Mouse (Mus musculus) layer of hippocampus, adult 9-11 months (tissue): Measurements from ENCODE around the gene Sh3d21.
"Not testable (repeated sequence)": the region's sequence is repeated elsewhere in the genome, so short reads cannot be mapped to it uniquely, and the experiment has no call there.

Experiments used
- DNase-seq: peaks from one replicate; pipeline ENCODE4 v3.0.0; 2022

Sh3d21 gene

GRCm38 (mm10) chr4:126163067-126163659 is at the start of gene Sh3d21:
Gene Sh3d21, minus strand, starts transcription at chr4:126163491.
- no peak for DNase-seq

GRCm38 (mm10) chr4:126207081-126207480 is 43.8 kb upstream of the Sh3d21 start:
- DNase-seq = no peak

- no peak for DNase-seq
These were observed 42.1 kb upstream of the Sh3d21 start for GRCm38 (mm10) chr4:126205386-126205785.

- DNase-seq = no peak
These were observed 41.5 kb upstream of the Sh3d21 start for GRCm38 (mm10) chr4:126204661-126205230.

GRCm38 (mm10) chr4:126204016-126204415 is 40.7 kb upstream of the Sh3d21 start:
- no peak for DNase-seq

GRCm38 (mm10) chr4:126203336-126203895 is 40.1 kb upstream of the Sh3d21 start:
- no peak for DNase-seq

GRCm38 (mm10) chr4:126202303-126203181 is 39.3 kb upstream of the Sh3d21 start, which contains the start of gene Thrap3:
Gene Thrap3, minus strand, starts transcription at chr4:126202760.
- DNase-seq = peak; percentile 99

- no peak for DNase-seq
These were observed 38.4 kb upstream of the Sh3d21 start for GRCm38 (mm10) chr4:126201514-126202302.

- DNase-seq = no peak
These were observed 37.4 kb upstream of the Sh3d21 start for GRCm38 (mm10) chr4:126200656-126201055.

- DNase-seq = no peak
These were observed 36.7 kb upstream of the Sh3d21 start for GRCm38 (mm10) chr4:126200036-126200435.

GRCm38 (mm10) chr4:126199556-126199955 is 36.3 kb upstream of the Sh3d21 start:
- DNase-seq = no peak

- DNase-seq = no peak
These were observed 34.2 kb upstream of the Sh3d21 start for GRCm38 (mm10) chr4:126197485-126197884.

- no peak for DNase-seq
These were observed 31.6 kb upstream of the Sh3d21 start for GRCm38 (mm10) chr4:126194916-126195315.

GRCm38 (mm10) chr4:126194216-126194615 is 30.9 kb upstream of the Sh3d21 start:
- DNase-seq = no peak

- no peak for DNase-seq
These were observed 27.3 kb upstream of the Sh3d21 start for GRCm38 (mm10) chr4:126190636-126191035.

- DNase-seq = no peak
These were observed 23.8 kb upstream of the Sh3d21 start for GRCm38 (mm10) chr4:126187096-126187495.

GRCm38 (mm10) chr4:126183034-126183433 is 19.7 kb upstream of the Sh3d21 start:
- DNase-seq = no peak

GRCm38 (mm10) chr4:126181170-126181957 is 18.1 kb upstream of the Sh3d21 start:
- DNase-seq = no peak

GRCm38 (mm10) chr4:126175980-126176379 is 12.7 kb upstream of the Sh3d21 start:
- DNase-seq = not testable (repeated sequence)

GRCm38 (mm10) chr4:126173800-126174199 is 10.5 kb upstream of the Sh3d21 start:
- no peak for DNase-seq

- DNase-seq = not testable (repeated sequence)
These were observed 7.4 kb upstream of the Sh3d21 start for GRCm38 (mm10) chr4:126170737-126171136.

- no peak for DNase-seq
These were observed 5.6 kb upstream of the Sh3d21 start for GRCm38 (mm10) chr4:126168851-126169250.
